Mouse (Mus musculus): Measurements from ENCODE around the gene Hdac2.

DNA sequence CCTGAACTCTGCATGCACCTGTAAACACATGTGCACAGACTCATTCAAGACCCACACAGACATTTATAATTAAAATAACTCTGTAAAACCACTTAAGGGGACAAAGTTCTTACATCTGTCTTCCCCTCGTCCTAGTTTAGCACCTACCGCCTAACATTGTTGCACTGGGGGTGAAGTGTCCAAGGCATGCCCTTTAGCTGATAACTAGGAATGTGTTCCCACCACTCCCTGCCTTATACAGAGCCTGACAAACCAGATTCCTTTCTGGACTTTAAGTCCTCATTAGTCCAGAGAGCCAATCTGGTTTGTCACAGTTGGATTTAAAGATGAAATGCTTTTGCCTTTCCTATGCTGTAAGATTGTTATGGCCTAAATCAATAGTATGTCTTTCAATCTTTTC, 41.9 kb downstream of the Hdac2 start:
- no peak for TF ChIP-seq CTCF (IDR thresholded peaks at IDR 0.05; ENCODE audit: borderline replicate concordance, insufficient read depth, low read length)
- no peak for TF ChIP-seq POLR2A (IDR thresholded peaks at IDR 0.05; ENCODE audit: low read depth, low read length)
